Mouse (Mus musculus) limb, embryonic 10.5 days (tissue): Measurements from ENCODE around the gene Phf23. TPM values are rescaled to one million over a fixed set of nuclear protein-coding genes. Genes with fewer than 3 reads are reported as not detected.
"Not testable (repeated sequence)": the region's sequence is repeated elsewhere in the genome, so short reads cannot be mapped to it uniquely, and the experiment has no call there.

Experiments
- DNase-seq: peaks from one replicate; pipeline ENCODE4 v3.0.0-alpha.2; 2017; ENCODE audit warnings: low spot score
- H3K27ac ChIP-seq: fragments of 300-500 bp; sonication (generic); 2 replicates; pipeline ENCODE4 v1.5.1; 2016; ENCODE audit warnings: mild to moderate bottlenecking
- H3K27me3 ChIP-seq: fragments of 300-500 bp; sonication (generic); 2 replicates; pipeline ENCODE4 v1.6.1; 2016; ENCODE audit warnings: low read depth, mild to moderate bottlenecking; ENCODE audit not compliant: poor library complexity, severe bottlenecking
- H3K36me3 ChIP-seq: fragments of 300-500 bp; sonication (generic); 2 replicates; pipeline ENCODE4 v1.6.1; 2016; ENCODE audit warnings: mild to moderate bottlenecking, moderate library complexity
- H3K4me1 ChIP-seq: fragments of 300-500 bp; sonication (generic); 2 replicates; pipeline ENCODE4 v1.6.1; 2016
- H3K4me3 ChIP-seq: fragments of 300-500 bp; sonication (generic); 2 replicates; pipeline ENCODE4 v1.5.1; 2016; ENCODE audit warnings: mild to moderate bottlenecking, moderate library complexity
- H3K9me3 ChIP-seq: fragments of 300-500 bp; sonication (generic); replicated peaks from 2 replicates; pipeline ENCODE4 v1.6.1; 2016; ENCODE audit warnings: mild to moderate bottlenecking
- WGBS: fragments of 180-500 bp; shearing (Covaris S2); methylation state at CpG from one replicate; pipeline ENCODE4 v1.1.7; 2016; 5-methylcytosine and 5-hydroxymethylcytosine counted together
- polyA plus RNA-seq: library from polyadenylated mRNA; unstranded; fragments of >200 nt; fragmentation: Nextera tagmentation; extraction: Ambion mirVana; gene quantifications from 2 replicates; pipeline ENCODE4 v1.2.1, GENCODE M21; 2016

Gene Phf23
- polyA plus RNA-seq, 1 experiment from 2014 or later, result 101 TPM

GRCm38 (mm10) chr11:70012931-70013330 lies 17.4 kb downstream of the Phf23 start:
- Histone ChIP-seq H3K4me3 (no peak overlapping the region), H3K27ac (no peak overlapping the region), H3K4me1 (peaks cover 36% of the 10 kb centered on the region), H3K27me3 (no peaks in the 10 kb centered on the region), H3K9me3 (no peaks in the 10 kb centered on the region), H3K36me3 (peaks cover 64% of the 10 kb centered on the region)
- 91% methylated on average over 9 of the region's 9 CpGs for WGBS
- DNase-seq, result no peak

- Histone ChIP-seq H3K9me3 (no peaks in the 10 kb centered on the region), H3K4me1 (peaks cover 41% of the 10 kb centered on the region), H3K27ac (peak overlapping the region; percentile 4; the same call in 1 of the 2 replicates), H3K27me3 (no peaks in the 10 kb centered on the region), H3K4me3 (no peak overlapping the region), H3K36me3 (peaks cover 59% of the 10 kb centered on the region)
- 88% methylated on average over 3 of the region's 3 CpGs for WGBS
- no peak for DNase-seq
Measured at GRCm38 (mm10) chr11:70013408-70013807, 17.8 kb downstream of the Phf23 start.

GRCm38 (mm10) chr11:70014051-70014450 lies 18.5 kb downstream of the Phf23 start:
- Histone ChIP-seq H3K27ac (no peak overlapping the region), H3K36me3 (peaks cover 52% of the 10 kb centered on the region), H3K4me3 (peak overlapping the region; percentile 64; the same call in 1 of the 2 replicates), H3K4me1 (peaks cover 48% of the 10 kb centered on the region), H3K9me3 (no peaks in the 10 kb centered on the region), H3K27me3 (no peaks in the 10 kb centered on the region)
- WGBS, result 54% methylated on average over 5 of the region's 5 CpGs
- no peak for DNase-seq

- peak within 1 kb of the TSS; percentile 64 for H3K4me3 ChIP-seq
- WGBS, result 2% methylated on average over 35 of the region's 35 CpGs
- H3K27ac ChIP-seq, result peak within 1 kb of the TSS; percentile 81
- no peaks in the 10 kb centered on the region for H3K9me3 ChIP-seq
- DNase-seq, result peak; percentile 85
- no peaks in the 10 kb centered on the region for H3K27me3 ChIP-seq
- peaks cover 57% of the 10 kb centered on the region for H3K4me1 ChIP-seq
- peaks cover 43% of the 10 kb centered on the region for H3K36me3 ChIP-seq
Measured at GRCm38 (mm10) chr11:70014880-70015558, 19.4 kb downstream of the Phf23 start, which contains the start of gene Acadvl. Acadvl (minus strand) TSS chr11:70015411.

GRCm38 (mm10) chr11:70015677-70016076 lies 20.1 kb downstream of the Phf23 start:
- no peak for DNase-seq
- no peaks in the 10 kb centered on the region for H3K9me3 ChIP-seq
- WGBS, result 67% methylated on average over 6 of the region's 6 CpGs
- no peaks in the 10 kb centered on the region for H3K27me3 ChIP-seq
- H3K4me3 ChIP-seq, result peak overlapping the region; percentile 64
- H3K36me3 ChIP-seq, result peaks cover 36% of the 10 kb centered on the region
- peak overlapping the region; percentile 81; the same call in 1 of the 2 replicates for H3K27ac ChIP-seq
- H3K4me1 ChIP-seq, result peaks cover 64% of the 10 kb centered on the region

- WGBS, result 94% methylated on average over 2 of the region's 2 CpGs
Measured at GRCm38 (mm10) chr11:70016177-70016576, 20.6 kb downstream of the Phf23 start.

GRCm38 (mm10) chr11:70016669-70017068 lies 21.1 kb downstream of the Phf23 start, which contains the start of gene Dlg4:
Dlg4 (plus strand) TSS chr11:70016942.
- DNase-seq, result no peak
- Histone ChIP-seq H3K36me3 (peaks cover 26% of the 10 kb centered on the region), H3K4me3 (peak within 1 kb of the TSS; percentile 81), H3K27ac (peak within 1 kb of the TSS; percentile 96), H3K4me1 (peaks cover 74% of the 10 kb centered on the region), H3K27me3 (no peaks in the 10 kb centered on the region), H3K9me3 (no peaks in the 10 kb centered on the region)
- whole genome bisulfite sequencing, result 81% methylated on average over 3 of the region's 3 CpGs

More at GRCm38 (mm10) chr11:70016177-70016576, 20.6 kb downstream of the Phf23 start:
- H3K4me3 ChIP-seq, DNase-seq, H3K9me3 ChIP-seq, H3K27ac ChIP-seq, H3K27me3 ChIP-seq: not testable (repeated sequence)
- H3K36me3 ChIP-seq, result peaks cover 31% of the 10 kb centered on the region
- H3K4me1 ChIP-seq, result peaks cover 69% of the 10 kb centered on the region

GRCm38 (mm10) chr11:70017199-70017767 lies 21.7 kb downstream of the Phf23 start:
- no peaks in the 10 kb centered on the region for H3K9me3 ChIP-seq
- no peaks in the 10 kb centered on the region for H3K27me3 ChIP-seq
- H3K36me3 ChIP-seq, result peaks cover 20% of the 10 kb centered on the region
- 47% methylated on average over 7 of the region's 7 CpGs for WGBS
- no peak for DNase-seq
- H3K4me1 ChIP-seq, result peaks cover 78% of the 10 kb centered on the region
- peak overlapping the region; percentile 81; the same call in 1 of the 2 replicates for H3K4me3 ChIP-seq
- peak overlapping the region; percentile 96 for H3K27ac ChIP-seq

- H3K4me1 ChIP-seq, result peaks cover 89% of the 10 kb centered on the region
- peak; percentile 91 for DNase-seq
- H3K9me3 ChIP-seq, result no peaks in the 10 kb centered on the region
- peak overlapping the region; percentile 96 for H3K27ac ChIP-seq
- H3K36me3 ChIP-seq, result peaks cover 9% of the 10 kb centered on the region
- peak overlapping the region; percentile 81 for H3K4me3 ChIP-seq
- no peaks in the 10 kb centered on the region for H3K27me3 ChIP-seq
- 1% methylated on average over 24 of the region's 25 CpGs for WGBS
Measured at GRCm38 (mm10) chr11:70018131-70018990, 22.8 kb downstream of the Phf23 start.

- Histone ChIP-seq H3K27ac (peak overlapping the region; percentile 96), H3K4me1 (peaks cover 90% of the 10 kb centered on the region), H3K4me3 (peak overlapping the region; percentile 81), H3K36me3 (no peaks in the 10 kb centered on the region), H3K9me3 (no peaks in the 10 kb centered on the region), H3K27me3 (no peaks in the 10 kb centered on the region)
- no peak for DNase-seq
- 19% methylated on average over 2 of the region's 2 CpGs for WGBS
Measured at GRCm38 (mm10) chr11:70019495-70020021, 24.0 kb downstream of the Phf23 start.

- H3K27ac ChIP-seq, result peak overlapping the region; percentile 96
- 18% methylated on average over 8 of the region's 8 CpGs for WGBS
- DNase-seq, result peak; percentile 42
- no peaks in the 10 kb centered on the region for H3K9me3 ChIP-seq
- H3K36me3 ChIP-seq, result no peaks in the 10 kb centered on the region
- H3K4me1 ChIP-seq, result peaks cover 87% of the 10 kb centered on the region
- no peaks in the 10 kb centered on the region for H3K27me3 ChIP-seq
- peak overlapping the region; percentile 81 for H3K4me3 ChIP-seq
Measured at GRCm38 (mm10) chr11:70020022-70020631, 24.6 kb downstream of the Phf23 start.

GRCm38 (mm10) chr11:70020731-70021263 lies 25.2 kb downstream of the Phf23 start:
- H3K4me1 ChIP-seq, result peaks cover 88% of the 10 kb centered on the region
- H3K27ac ChIP-seq, result peak overlapping the region; percentile 96
- no peaks in the 10 kb centered on the region for H3K27me3 ChIP-seq
- peak; percentile 77 for DNase-seq
- H3K4me3 ChIP-seq, result peak overlapping the region; percentile 81
- WGBS, result under 1% methylated on average over 8 of the region's 8 CpGs
- H3K9me3 ChIP-seq, result no peaks in the 10 kb centered on the region
- H3K36me3 ChIP-seq, result no peaks in the 10 kb centered on the region
